Mouse (Mus musculus): ENCODE measurements around the gene Olfr979. TPM values are rescaled to one million over a fixed set of nuclear protein-coding genes. Genes with fewer than 3 reads are reported as not detected.
"Not testable (repeated sequence)": the region's sequence is repeated elsewhere in the genome, so short reads cannot be mapped to it uniquely, and the experiment has no call there.

The Olfr979 gene
- polyA plus RNA-seq (2012; rRNA removed): not detected in 2 replicates

DNA sequence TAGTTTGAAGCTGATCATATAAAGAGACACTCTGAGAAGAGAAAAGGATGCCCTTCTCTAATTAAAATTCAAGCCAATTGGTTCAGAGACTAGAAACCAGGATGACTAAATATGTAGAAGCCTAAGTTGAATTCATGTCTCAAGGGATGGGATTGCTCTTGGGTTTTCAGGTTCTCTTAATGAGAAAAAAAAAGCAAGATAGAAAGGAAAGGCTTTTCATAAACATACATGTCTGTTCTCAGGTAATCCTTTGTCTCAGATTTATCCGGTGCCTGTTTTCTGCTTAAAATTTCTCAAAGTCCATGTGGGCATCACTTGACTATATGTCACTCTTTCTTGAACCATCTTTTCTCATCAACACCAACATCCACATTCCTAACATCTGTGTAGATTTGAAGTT, at the start of gene Olfr979:
Gene Olfr979, minus strand, starts transcription at position 101 of the 400 bp plus-strand sequence.
- no peaks in the 10 kb centered on the region for H3K36me3 ChIP-seq (ENCODE audit: control insufficient read depth, insufficient read depth, low read length)
- H3K4me1 ChIP-seq (ENCODE audit: control insufficient read depth, insufficient read depth, insufficient read length): no peaks in the 10 kb centered on the region
- no peak within 1 kb of the TSS for H3K27ac ChIP-seq (ENCODE audit: insufficient read depth, low read length)
- no peak for DNase-seq (ENCODE audit: low read depth in 1 of 2, low spot score in 2 of 2)
- 100% methylated on average over 1 of the region's 1 CpGs for WGBS
- no peak within 1 kb of the TSS for H3K4me3 ChIP-seq (ENCODE audit: extremely low read depth, insufficient read depth, insufficient read length)
- TF ChIP-seq CTCF (IDR thresholded peaks at IDR 0.05; ENCODE audit: extremely low read depth, insufficient read depth, insufficient read length, insufficient replicate concordance) (no peak), POLR2A (IDR thresholded peaks at IDR 0.05; ENCODE audit: low read depth, low read length) (no peak)
- no peaks in the 10 kb centered on the region for H3K27me3 ChIP-seq (ENCODE audit: control insufficient read depth, insufficient read depth, low read length)

- no peak for DNase-seq (ENCODE audit: low read depth in 1 of 2, low spot score in 2 of 2)
- 91% methylated on average over 19 of the region's 19 CpGs for WGBS
- TF ChIP-seq CTCF (IDR thresholded peaks at IDR 0.05; ENCODE audit: extremely low read depth, insufficient read depth, insufficient read length, insufficient replicate concordance): no peak
- TF ChIP-seq POLR2A (IDR thresholded peaks at IDR 0.05; ENCODE audit: low read depth, low read length): no peak
- H3K27me3 ChIP-seq (ENCODE audit: control insufficient read depth, insufficient read depth, low read length): no peaks in the 10 kb centered on the region
- H3K4me3 ChIP-seq (ENCODE audit: extremely low read depth, insufficient read depth, insufficient read length): no peak overlapping the region
- no peaks in the 10 kb centered on the region for H3K36me3 ChIP-seq (ENCODE audit: control insufficient read depth, insufficient read depth, low read length)
- H3K27ac ChIP-seq (ENCODE audit: insufficient read depth, low read length): no peak overlapping the region
- H3K4me1 ChIP-seq (ENCODE audit: control insufficient read depth, insufficient read depth, insufficient read length): no peaks in the 10 kb centered on the region
These were observed 46.9 kb upstream of the Olfr979 start for GRCm38 (mm10) chr9:40050138-40050537.

GRCm38 (mm10) chr9:40021164-40021563, 17.9 kb upstream of the Olfr979 start, which contains the start of gene Olfr981:
Olfr981 (plus strand) TSS chr9:40021464.
- no peaks in the 10 kb centered on the region for H3K36me3 ChIP-seq (ENCODE audit: control insufficient read depth, insufficient read depth, low read length)

GRCm38 (mm10) chr9:40009482-40009881, 6.2 kb upstream of the Olfr979 start, which contains the start of gene Olfr980:
Olfr980 (minus strand) TSS chr9:40009582.
- 85% methylated on average over 1 of the region's 1 CpGs for WGBS
- no peak within 1 kb of the TSS for H3K27ac ChIP-seq (ENCODE audit: insufficient read depth, low read length)
- no peak within 1 kb of the TSS for H3K4me3 ChIP-seq (ENCODE audit: extremely low read depth, insufficient read depth, insufficient read length)
- H3K36me3 ChIP-seq (ENCODE audit: control insufficient read depth, insufficient read depth, low read length): no peaks in the 10 kb centered on the region
- TF ChIP-seq CTCF (IDR thresholded peaks at IDR 0.05; ENCODE audit: extremely low read depth, insufficient read depth, insufficient read length, insufficient replicate concordance): no peak
- no peak for TF ChIP-seq POLR2A (IDR thresholded peaks at IDR 0.05; ENCODE audit: low read depth, low read length)
- H3K4me1 ChIP-seq (ENCODE audit: control insufficient read depth, insufficient read depth, insufficient read length): no peaks in the 10 kb centered on the region
- no peak for DNase-seq (ENCODE audit: low read depth in 1 of 2, low spot score in 2 of 2)
- H3K27me3 ChIP-seq (ENCODE audit: control insufficient read depth, insufficient read depth, low read length): no peaks in the 10 kb centered on the region

More at GRCm38 (mm10) chr9:40021164-40021563, 17.9 kb upstream of the Olfr979 start, which contains the start of gene Olfr981:
- H3K4me1 ChIP-seq (ENCODE audit: control insufficient read depth, insufficient read depth, insufficient read length): no peaks in the 10 kb centered on the region
- WGBS: 62% methylated on average over 2 of the region's 2 CpGs
- no peaks in the 10 kb centered on the region for H3K27me3 ChIP-seq (ENCODE audit: control insufficient read depth, insufficient read depth, low read length)
- no peak within 1 kb of the TSS for H3K27ac ChIP-seq (ENCODE audit: insufficient read depth, low read length)
- no peak within 1 kb of the TSS for H3K4me3 ChIP-seq (ENCODE audit: extremely low read depth, insufficient read depth, insufficient read length)
- no peak for DNase-seq (ENCODE audit: low read depth in 1 of 2, low spot score in 2 of 2)
- TF ChIP-seq CTCF (IDR thresholded peaks at IDR 0.05; ENCODE audit: extremely low read depth, insufficient read depth, insufficient read length, insufficient replicate concordance): no peak
- TF ChIP-seq POLR2A (IDR thresholded peaks at IDR 0.05; ENCODE audit: low read depth, low read length): no peak

GRCm38 (mm10) chr9:39991813-39992212, 11.5 kb downstream of the Olfr979 start, which contains the start of gene Olfr978:
Olfr978 (plus strand) TSS chr9:39992113.
- 86% methylated on average over 2 of the region's 2 CpGs for WGBS
- TF ChIP-seq CTCF (IDR thresholded peaks at IDR 0.05; ENCODE audit: extremely low read depth, insufficient read depth, insufficient read length, insufficient replicate concordance): no peak
- TF ChIP-seq POLR2A (IDR thresholded peaks at IDR 0.05; ENCODE audit: low read depth, low read length): no peak
- no peak within 1 kb of the TSS for H3K4me3 ChIP-seq (ENCODE audit: extremely low read depth, insufficient read depth, insufficient read length)
- no peaks in the 10 kb centered on the region for H3K4me1 ChIP-seq (ENCODE audit: control insufficient read depth, insufficient read depth, insufficient read length)
- no peak within 1 kb of the TSS for H3K27ac ChIP-seq (ENCODE audit: insufficient read depth, low read length)
- DNase-seq (ENCODE audit: low read depth in 1 of 2, low spot score in 2 of 2): no peak
- no peaks in the 10 kb centered on the region for H3K36me3 ChIP-seq (ENCODE audit: control insufficient read depth, insufficient read depth, low read length)
- no peaks in the 10 kb centered on the region for H3K27me3 ChIP-seq (ENCODE audit: control insufficient read depth, insufficient read depth, low read length)

- not testable (repeated sequence) for H3K27me3 ChIP-seq (ENCODE audit: control insufficient read depth, insufficient read depth, low read length); H3K4me3 ChIP-seq (ENCODE audit: extremely low read depth, insufficient read depth, insufficient read length); DNase-seq (ENCODE audit: low read depth in 1 of 2, low spot score in 2 of 2); H3K36me3 ChIP-seq (ENCODE audit: control insufficient read depth, insufficient read depth, low read length); H3K27ac ChIP-seq (ENCODE audit: insufficient read depth, low read length); H3K4me1 ChIP-seq (ENCODE audit: control insufficient read depth, insufficient read depth, insufficient read length)
- WGBS: 88% methylated on average over 1 of the region's 1 CpGs
These were observed 26.6 kb downstream of the Olfr979 start for GRCm38 (mm10) chr9:39976581-39977145.

GRCm38 (mm10) chr9:39961033-39961432, 42.2 kb downstream of the Olfr979 start, which contains the start of gene Olfr976:
Olfr976 (minus strand) TSS chr9:39961133.
- H3K4me3 ChIP-seq (ENCODE audit: extremely low read depth, insufficient read depth, insufficient read length); H3K27me3 ChIP-seq (ENCODE audit: control insufficient read depth, insufficient read depth, low read length); H3K4me1 ChIP-seq (ENCODE audit: control insufficient read depth, insufficient read depth, insufficient read length); H3K36me3 ChIP-seq (ENCODE audit: control insufficient read depth, insufficient read depth, low read length); H3K27ac ChIP-seq (ENCODE audit: insufficient read depth, low read length); DNase-seq (ENCODE audit: low read depth in 1 of 2, low spot score in 2 of 2): not testable (repeated sequence)
- 81% methylated on average over 8 of the region's 9 CpGs for WGBS
